Mouse (Mus musculus) CH12.LX (cell line): ENCODE results near the gene Hoxb1. TPM values are rescaled to one million over a fixed set of nuclear protein-coding genes. Genes with fewer than 3 reads are reported as not detected.

ENCODE experiments used
- DNase-seq: peaks from one replicate; pipeline ENCODE4 v3.0.0-alpha.2; 2013; ENCODE audit errors: extremely low read depth
- H3K27ac ChIP-seq: 2 replicates; pipeline ENCODE4 v1.5.1; 2012; ENCODE audit warnings: low read depth, mild to moderate bottlenecking, control low read depth, moderate library complexity; ENCODE audit not compliant: insufficient read depth
- H3K27me3 ChIP-seq: replicated peaks from 2 replicates; pipeline ENCODE3; 2012; ENCODE audit warnings: inconsistent platforms
- H3K36me3 ChIP-seq, 2 experiments: replicated peaks in 1 of 2; 2 replicates each; pipeline versions ENCODE3 to v1.6.1; 2012; ENCODE audit warnings: inconsistent platforms in 1 of 2, low read length in 1 of 2, mild to moderate bottlenecking in 1 of 2, mixed read lengths in 1 of 2, moderate library complexity in 1 of 2; ENCODE audit not compliant: control insufficient read depth in 1 of 2, insufficient read depth in 1 of 2
- H3K4me1 ChIP-seq, 2 experiments: 2 replicates each; pipeline ENCODE4 v1.6.1; 2012; ENCODE audit warnings: inconsistent platforms in 1 of 2, moderate library complexity in 1 of 2; ENCODE audit not compliant: insufficient read depth in 2 of 2, control insufficient read depth in 1 of 2
- H3K4me2 ChIP-seq: 2 replicates; pipeline ENCODE4 v1.6.1; 2012; ENCODE audit warnings: low read depth, mild to moderate bottlenecking, control low read depth; ENCODE audit not compliant: poor library complexity, insufficient read depth, severe bottlenecking
- H3K4me3 ChIP-seq, 3 experiments: fragments of 150-350 bp in 1 of 3; sonication (generic) in 1 of 3; replicated peaks in 1 of 3; 2 replicates each; pipeline versions ENCODE3 to v1.5.1; 2011 to 2012; ENCODE audit warnings: low read depth in 2 of 3, low read length in 2 of 3, mild to moderate bottlenecking in 2 of 3, moderate library complexity in 2 of 3, control low read depth in 1 of 3, improper control_type of control experiment in 1 of 3, inconsistent platforms in 1 of 3, mixed read lengths in 1 of 3; ENCODE audit not compliant: poor library complexity in 1 of 3
- H3K79me2 ChIP-seq: replicated peaks from 2 replicates; pipeline ENCODE4 v1.6.1; 2012; ENCODE audit warnings: mild to moderate bottlenecking, moderate library complexity; ENCODE audit not compliant: control insufficient read depth, poor library complexity, insufficient read depth, severe bottlenecking; ENCODE audit errors: extremely low read depth
- H3K9ac ChIP-seq: 2 replicates; pipeline ENCODE4 v1.6.1; 2012; ENCODE audit warnings: low read depth, mild to moderate bottlenecking, control low read depth, moderate library complexity; ENCODE audit not compliant: insufficient read depth
- H3K9me3 ChIP-seq: replicated peaks from 2 replicates; pipeline ENCODE3; 2012; ENCODE audit warnings: low read length, inconsistent platforms, mixed read lengths
- BHLHE40 ChIP-seq: IDR thresholded peaks from 2 replicates; pipeline ENCODE4 v1.6.1; 2011; ENCODE audit warnings: mild to moderate bottlenecking, low read depth, low read length, improper control_type of control experiment
- CHD1 ChIP-seq: IDR thresholded peaks from 2 replicates; pipeline ENCODE4 v1.6.1; 2012; ENCODE audit warnings: low read depth, low read length, improper control_type of control experiment, inconsistent platforms
- CHD2 ChIP-seq: IDR thresholded peaks from 2 replicates; pipeline ENCODE4 v1.6.1; 2011; ENCODE audit warnings: low read length, improper control_type of control experiment
- E2F4 ChIP-seq: IDR thresholded peaks from 2 replicates; pipeline ENCODE4 v1.6.1; 2011; ENCODE audit warnings: low read depth, low read length, improper control_type of control experiment; ENCODE audit not compliant: insufficient replicate concordance
- GABPA ChIP-seq: IDR thresholded peaks from 2 replicates; pipeline ENCODE4 v1.6.1; 2012; ENCODE audit warnings: low read depth, low read length, improper control_type of control experiment, inconsistent platforms; ENCODE audit not compliant: insufficient replicate concordance
- HCFC1 ChIP-seq: IDR thresholded peaks from 2 replicates; pipeline ENCODE4 v1.6.1; 2012; ENCODE audit warnings: low read depth, mild to moderate bottlenecking, inconsistent platforms, low read length, improper control_type of control experiment
- IRF4 ChIP-seq: IDR thresholded peaks from 2 replicates; pipeline ENCODE4 v1.6.1; 2014; ENCODE audit warnings: low read depth, mild to moderate bottlenecking, inconsistent platforms, low read length, improper control_type of control experiment
- JUN ChIP-seq: IDR thresholded peaks from 2 replicates; pipeline ENCODE4 v1.6.1; 2011; ENCODE audit warnings: low read depth, mild to moderate bottlenecking, low read length, improper control_type of control experiment, moderate library complexity; ENCODE audit not compliant: insufficient read depth
- JUND ChIP-seq: conservative IDR thresholded peaks from 2 replicates; pipeline ENCODE4 v1.6.1; 2011; ENCODE audit warnings: low read depth, low read length, improper control_type of control experiment
- KAT2A ChIP-seq: IDR thresholded peaks from 2 replicates; pipeline ENCODE4 v1.6.1; 2012; ENCODE audit warnings: low read length, improper control_type of control experiment, inconsistent platforms; ENCODE audit not compliant: insufficient replicate concordance
- MAFK ChIP-seq: IDR thresholded peaks from 2 replicates; pipeline ENCODE4 v1.6.1; 2011; ENCODE audit warnings: low read length, improper control_type of control experiment; ENCODE audit not compliant: insufficient replicate concordance
- MAX ChIP-seq: IDR thresholded peaks from 2 replicates; pipeline ENCODE4 v1.6.1; 2011; ENCODE audit warnings: low read length, improper control_type of control experiment
- MYC ChIP-seq: IDR thresholded peaks from 2 replicates; pipeline ENCODE4 v1.6.1; 2011; ENCODE audit warnings: low read depth, mild to moderate bottlenecking, improper control_type of control experiment, low read length
- NRF1 ChIP-seq: IDR thresholded peaks from 2 replicates; pipeline ENCODE4 v1.6.1; 2014; ENCODE audit warnings: low read depth, mild to moderate bottlenecking, inconsistent platforms, low read length, improper control_type of control experiment, moderate library complexity
- POLR2A ChIP-seq: IDR thresholded peaks from 2 replicates; pipeline ENCODE4 v1.6.1; 2011; ENCODE audit warnings: low read depth, mild to moderate bottlenecking, improper control_type of control experiment, low read length
- RAD21 ChIP-seq: IDR thresholded peaks from 2 replicates; pipeline ENCODE4 v1.6.1; 2011; ENCODE audit warnings: low read depth, mild to moderate bottlenecking, low read length, improper control_type of control experiment, moderate library complexity
- TBP ChIP-seq: conservative IDR thresholded peaks from 2 replicates; pipeline ENCODE4 v1.6.1; 2011; ENCODE audit warnings: low read depth, low read length, improper control_type of control experiment
- TCF12 ChIP-seq: IDR thresholded peaks from 2 replicates; pipeline ENCODE4 v1.6.1; 2014; ENCODE audit warnings: low read depth, mild to moderate bottlenecking, inconsistent platforms, low read length, improper control_type of control experiment
- UBTF ChIP-seq: IDR thresholded peaks from 2 replicates; pipeline ENCODE4 v1.6.1; 2012; ENCODE audit warnings: low read depth, mild to moderate bottlenecking, inconsistent platforms, low read length, improper control_type of control experiment, moderate library complexity
- USF1 ChIP-seq: IDR thresholded peaks from 2 replicates; pipeline ENCODE4 v1.6.1; 2014; ENCODE audit warnings: low read depth, mild to moderate bottlenecking, inconsistent platforms, low read length, improper control_type of control experiment
- USF2 ChIP-seq: conservative IDR thresholded peaks from 2 replicates; pipeline ENCODE4 v1.6.1; 2011; ENCODE audit warnings: low read depth, low read length, improper control_type of control experiment
- ZC3H11A ChIP-seq: IDR thresholded peaks from 2 replicates; pipeline ENCODE4 v1.6.1; 2012; ENCODE audit warnings: low read depth, mild to moderate bottlenecking, inconsistent platforms, low read length, improper control_type of control experiment
- ZKSCAN1 ChIP-seq: IDR thresholded peaks from 2 replicates; pipeline ENCODE4 v1.6.1; 2012; ENCODE audit warnings: low read depth, inconsistent platforms, low read length, improper control_type of control experiment, borderline replicate concordance
- ZNF384 ChIP-seq: IDR thresholded peaks from 2 replicates; pipeline ENCODE4 v1.6.1; 2012; ENCODE audit warnings: low read depth, low read length, improper control_type of control experiment, inconsistent platforms
- dilution Hi-C: fragments of 300-500 bp; cut with MboI; formaldehyde crosslinking; loops from 2 replicates; pipeline ENCODE4 v1.14.3; 2020; ENCODE audit warnings: low sequenced_read_pairs; ENCODE audit not compliant: extremely low pct_unique_long_range_greater_than_20kb, extremely low pct_ligation_motif_present
- in situ Hi-C: fragments of 300-500 bp; cut with MboI; formaldehyde crosslinking; loops from 3 replicates; pipeline ENCODE4 v1.14.3; 2019; ENCODE audit warnings: low sequenced_read_pairs, low pct_ligation_motif_present, low pct_unique_long_range_greater_than_20kb, mixed read lengths
- polyA plus RNA-seq: library from polyadenylated mRNA; unstranded; fragments of >175 nt; gene quantifications from 2 replicates; pipeline ENCODE4 v1.2.1, GENCODE M21; 2012; ENCODE audit warnings: low read depth; ENCODE audit not compliant: insufficient read length
- total RNA-seq, 2 experiments: library from RNA; depleted of rRNA; stranded (reverse); fragments of 300-350 nt in 1 of 2; fragments of >200 nt in 1 of 2; gene quantifications; 2 replicates each; pipeline ENCODE4 v1.2.3; 2012 to 2014

The Hoxb1 gene
- total and polyA plus RNA-seq, 3 experiments = not detected

DNA sequence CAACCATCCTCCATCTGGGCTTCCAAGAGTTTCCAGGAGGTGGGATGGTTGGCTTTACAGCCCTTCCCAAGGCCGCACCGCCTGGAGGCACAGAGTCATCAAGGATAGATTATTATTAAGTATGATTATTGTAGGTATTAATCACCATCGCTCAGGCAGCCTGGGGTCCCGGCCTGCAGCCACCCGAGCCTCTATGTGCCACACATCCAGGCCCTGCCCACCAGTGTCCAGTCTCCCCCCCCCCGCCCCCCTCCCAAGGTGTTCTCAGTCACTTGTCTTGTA lies 20.7 kb upstream of the Hoxb1 start:
- Histone ChIP-seq H3K27ac (no peak overlapping the region), H3K9me3 (peaks cover 8% of the 10 kb centered on the region), H3K4me2 (no peak overlapping the region), H3K79me2 (no peaks in the 10 kb centered on the region), H3K4me1 (peaks cover 3 to 9% of the 10 kb centered on the region in 2 experiments; a peak in 2 of 4 replicates), H3K4me3 (no peak overlapping the region), H3K27me3 (peaks cover 9% of the 10 kb centered on the region), H3K36me3 (peaks cover 0 to 10% of the 10 kb centered on the region in 2 experiments), H3K9ac (no peak overlapping the region)
- DNase-seq = no peak
- in situ Hi-C loops (no loop called here), dilution Hi-C loops (no loop called here)
- no peak for TF ChIP-seq USF2
- no peak for TF ChIP-seq USF1
- no peak for TF ChIP-seq JUND
- no peak for TF ChIP-seq ZNF384
- TF ChIP-seq TBP = no peak
- no peak for TF ChIP-seq CHD2
- no peak for TF ChIP-seq NRF1
- no peak for TF ChIP-seq MAFK
- no peak for TF ChIP-seq CHD1
- no peak for TF ChIP-seq MAX
- TF ChIP-seq JUN = no peak

GRCm38 (mm10) chr11:96345220-96345892 lies 20.2 kb upstream of the Hoxb1 start:
- Histone ChIP-seq H3K9me3 (peaks cover 8% of the 10 kb centered on the region), H3K4me3 (no peak overlapping the region), H3K27ac (no peak overlapping the region), H3K36me3 (peaks cover 0 to 10% of the 10 kb centered on the region in 2 experiments), H3K9ac (no peak overlapping the region), H3K4me1 (peaks cover 3 to 13% of the 10 kb centered on the region in 2 experiments; a peak in 2 of 4 replicates), H3K4me2 (no peak overlapping the region), H3K27me3 (peaks cover 11% of the 10 kb centered on the region), H3K79me2 (no peaks in the 10 kb centered on the region)
- dilution Hi-C loops = no loop called here
- no peak for TF ChIP-seq CHD2
- no peak for TF ChIP-seq POLR2A
- TF ChIP-seq USF1 = no peak
- no peak for TF ChIP-seq ZKSCAN1
- TF ChIP-seq GABPA = no peak
- no peak for TF ChIP-seq E2F4
- TF ChIP-seq KAT2A = no peak
- TF ChIP-seq ZNF384 = no peak
- TF ChIP-seq RAD21 = no peak
- no peak for TF ChIP-seq MAX
- TF ChIP-seq BHLHE40 = no peak
- TF ChIP-seq TCF12 = no peak
- no peak for TF ChIP-seq UBTF
- no peak for TF ChIP-seq HCFC1
- TF ChIP-seq ZC3H11A = no peak
- TF ChIP-seq MYC = no peak
- TF ChIP-seq MAFK = no peak
- no peak for TF ChIP-seq IRF4
- no peak for DNase-seq
- in situ Hi-C loops = no loop called here
